Mouse (Mus musculus) intestine, embryonic 15.5 days (tissue): ENCODE measurements around the gene Elavl1. TPM values are rescaled to one million over a fixed set of nuclear protein-coding genes. Genes with fewer than 3 reads are reported as not detected.

ENCODE experiments used
- ATAC-seq: fragments of 200-750 bp; cut with Nextera tagmentation; 2 replicates; pipeline ENCODE4 v1.8.0; 2017; ENCODE audit warnings: moderate TSS enrichment, moderate library complexity
- H3K27ac ChIP-seq: fragments of 300-500 bp; sonication (generic); 2 replicates; pipeline ENCODE4 v1.5.1; 2015; ENCODE audit warnings: mild to moderate bottlenecking, inconsistent platforms
- H3K27me3 ChIP-seq: fragments of 300-500 bp; sonication (generic); replicated peaks from 2 replicates; pipeline ENCODE4 v1.6.1; 2015; ENCODE audit warnings: inconsistent platforms
- H3K36me3 ChIP-seq: fragments of 300-500 bp; sonication (generic); 2 replicates; pipeline ENCODE4 v1.6.1; 2015; ENCODE audit warnings: inconsistent platforms
- H3K4me1 ChIP-seq: fragments of 300-500 bp; sonication (generic); replicated peaks from 2 replicates; pipeline ENCODE4 v1.6.1; 2015; ENCODE audit warnings: inconsistent platforms
- H3K4me2 ChIP-seq: fragments of 300-500 bp; sonication (generic); replicated peaks from 2 replicates; pipeline ENCODE4 v1.6.1; 2015; ENCODE audit warnings: mild to moderate bottlenecking, inconsistent platforms
- H3K4me3 ChIP-seq: fragments of 300-500 bp; sonication (generic); replicated peaks from 2 replicates; pipeline ENCODE4 v1.5.1; 2015; ENCODE audit warnings: inconsistent platforms
- H3K9ac ChIP-seq: fragments of 300-500 bp; sonication (generic); 2 replicates; pipeline ENCODE4 v1.6.1; 2015; ENCODE audit warnings: inconsistent platforms
- H3K9me3 ChIP-seq: fragments of 300-500 bp; sonication (generic); 2 replicates; pipeline ENCODE4 v1.6.1; 2016; ENCODE audit warnings: inconsistent platforms
- WGBS: fragments of 180-500 bp; shearing (Covaris S2); methylation state at CpG from one replicate; pipeline ENCODE4 v1.1.7; 2015; 5-methylcytosine and 5-hydroxymethylcytosine counted together
- polyA plus RNA-seq: library from polyadenylated mRNA; unstranded; fragments of >200 nt; fragmentation: Nextera tagmentation; extraction: Ambion mirVana; gene quantifications from 2 replicates; pipeline ENCODE4 v1.2.1, GENCODE M21; 2015

Gene Elavl1
- polyA plus RNA-seq, 1 experiment from 2014 or later = 230 TPM

DNA sequence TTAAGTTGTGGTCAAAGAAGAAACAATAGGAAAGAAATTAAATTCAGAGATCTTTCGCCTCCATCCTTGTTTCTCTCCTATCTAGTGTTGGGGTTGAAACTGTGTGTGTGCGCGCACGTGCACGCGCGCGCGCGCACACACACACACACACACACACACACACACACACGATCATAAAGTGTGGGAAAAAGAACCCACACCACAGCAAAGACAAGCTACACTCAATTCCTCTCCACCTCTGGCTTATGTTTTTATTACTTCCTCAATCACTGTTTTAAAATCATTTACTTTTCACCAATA is 5.7 kb downstream of the Elavl1 start:
- Histone ChIP-seq H3K9ac (no peak overlapping the region), H3K36me3 (0 out of 2 replicates have a peak, but pooled peaks cover 4% of the 10 kb centered on the region), H3K9me3 (no peaks in the 10 kb centered on the region), H3K4me3 (no peak overlapping the region), H3K27ac (no peak overlapping the region), H3K4me2 (no peak overlapping the region), H3K27me3 (no peaks in the 10 kb centered on the region), H3K4me1 (peaks cover 25% of the 10 kb centered on the region)
- no peak for ATAC-seq
- WGBS = 94% methylated on average over 11 of the region's 11 CpGs

DNA sequence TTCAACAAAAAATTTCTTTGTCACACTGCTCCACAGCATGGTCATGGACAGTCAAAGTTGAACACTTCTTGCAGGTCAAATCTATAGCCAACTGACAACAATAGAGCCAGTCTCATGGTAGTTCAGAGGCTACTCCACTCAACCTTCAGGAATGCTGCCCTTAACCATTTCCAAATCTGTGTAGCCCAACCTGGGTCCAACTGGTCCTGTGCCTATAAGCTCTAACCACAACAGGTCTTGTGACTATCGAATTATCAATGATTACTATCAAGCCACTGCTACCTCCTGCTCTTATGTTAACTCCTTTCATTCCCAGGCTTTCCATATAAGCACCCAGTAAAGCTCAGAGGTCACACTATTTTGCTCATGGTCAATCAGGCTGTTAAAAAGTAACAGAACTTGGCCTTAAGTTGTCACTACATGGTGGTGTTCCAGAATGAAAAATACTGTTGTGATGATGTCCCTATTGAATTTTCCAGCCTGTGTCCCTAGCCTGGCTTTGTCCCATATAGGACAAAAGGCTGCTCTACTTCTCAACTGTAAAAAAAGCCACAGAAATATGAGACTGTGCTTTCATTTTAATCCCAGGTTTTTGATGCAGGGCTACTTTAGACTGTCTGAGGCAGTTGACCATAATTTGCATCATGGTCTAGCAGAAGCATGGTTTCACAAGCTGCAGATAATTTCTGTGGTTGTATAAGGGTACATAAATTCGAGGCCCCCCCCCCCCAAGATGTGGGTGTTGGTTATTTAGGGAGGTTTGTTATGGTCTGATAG is 6.2 kb downstream of the Elavl1 start:
- 77% methylated on average over 2 of the region's 2 CpGs for WGBS
- peaks cover 25% of the 10 kb centered on the region for H3K4me1 ChIP-seq
- no peak overlapping the region for H3K4me2 ChIP-seq
- H3K9me3 ChIP-seq = no peaks in the 10 kb centered on the region
- H3K36me3 ChIP-seq = 0 out of 2 replicates have a peak, but pooled peaks cover 4% of the 10 kb centered on the region
- ATAC-seq = no peak
- H3K4me3 ChIP-seq = no peak overlapping the region
- H3K27me3 ChIP-seq = no peaks in the 10 kb centered on the region
- no peak overlapping the region for H3K27ac ChIP-seq
- no peak overlapping the region for H3K9ac ChIP-seq

DNA sequence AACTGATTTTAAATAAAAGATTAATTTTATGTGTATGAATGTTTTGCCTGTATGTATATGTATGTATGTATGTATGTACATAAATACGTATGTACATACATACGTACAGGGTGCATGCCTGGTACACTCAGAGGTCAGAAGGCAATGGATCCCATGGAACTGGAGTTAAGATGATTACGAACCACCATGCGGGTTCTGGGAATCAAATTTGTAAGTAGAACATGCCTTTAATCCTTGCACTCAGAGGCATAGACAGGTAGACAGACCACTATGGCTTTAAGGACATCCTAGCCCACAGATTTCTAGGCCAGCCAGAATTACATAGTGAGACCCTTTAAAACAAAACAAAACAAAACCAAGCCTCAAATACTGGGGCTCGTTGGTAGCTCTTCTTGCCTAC is 7.1 kb downstream of the Elavl1 start:
- Histone ChIP-seq H3K4me1 (peaks cover 18% of the 10 kb centered on the region), H3K27me3 (no peaks in the 10 kb centered on the region), H3K4me3 (no peak overlapping the region), H3K4me2 (no peak overlapping the region), H3K9me3 (no peaks in the 10 kb centered on the region), H3K36me3 (0 out of 2 replicates have a peak, but pooled peaks cover 4% of the 10 kb centered on the region), H3K27ac (no peak overlapping the region), H3K9ac (no peak overlapping the region)
- ATAC-seq = no peak
- WGBS = 90% methylated on average over 5 of the region's 5 CpGs

DNA sequence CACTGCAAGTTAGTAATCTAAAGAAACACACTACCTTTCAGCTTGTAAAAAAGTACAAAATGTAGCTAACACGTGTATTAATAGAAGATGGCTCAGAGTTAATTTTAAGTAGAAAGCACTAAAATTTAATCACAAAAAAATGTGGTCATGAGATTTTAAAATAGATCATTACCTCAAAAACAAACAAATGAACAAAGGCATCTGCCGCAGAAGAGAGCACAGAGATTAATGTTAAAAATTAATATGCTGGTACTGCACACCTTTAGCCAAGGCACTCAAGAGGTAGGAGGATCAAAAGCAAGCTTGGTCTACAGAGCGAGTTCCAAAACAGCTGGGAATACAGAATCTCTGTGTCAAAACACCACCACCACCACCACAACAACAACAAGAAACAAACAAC is 10.4 kb downstream of the Elavl1 start:
- H3K36me3 ChIP-seq = peaks cover 11% of the 10 kb centered on the region; the same call in 1 of the 2 replicates
- no peak overlapping the region for H3K27ac ChIP-seq
- no peaks in the 10 kb centered on the region for H3K9me3 ChIP-seq
- H3K4me2 ChIP-seq = no peak overlapping the region
- WGBS = 82% methylated on average over 3 of the region's 3 CpGs
- H3K4me1 ChIP-seq = no peaks in the 10 kb centered on the region
- ATAC-seq = no peak
- H3K27me3 ChIP-seq = no peaks in the 10 kb centered on the region
- H3K4me3 ChIP-seq = no peak overlapping the region
- H3K9ac ChIP-seq = no peak overlapping the region

DNA sequence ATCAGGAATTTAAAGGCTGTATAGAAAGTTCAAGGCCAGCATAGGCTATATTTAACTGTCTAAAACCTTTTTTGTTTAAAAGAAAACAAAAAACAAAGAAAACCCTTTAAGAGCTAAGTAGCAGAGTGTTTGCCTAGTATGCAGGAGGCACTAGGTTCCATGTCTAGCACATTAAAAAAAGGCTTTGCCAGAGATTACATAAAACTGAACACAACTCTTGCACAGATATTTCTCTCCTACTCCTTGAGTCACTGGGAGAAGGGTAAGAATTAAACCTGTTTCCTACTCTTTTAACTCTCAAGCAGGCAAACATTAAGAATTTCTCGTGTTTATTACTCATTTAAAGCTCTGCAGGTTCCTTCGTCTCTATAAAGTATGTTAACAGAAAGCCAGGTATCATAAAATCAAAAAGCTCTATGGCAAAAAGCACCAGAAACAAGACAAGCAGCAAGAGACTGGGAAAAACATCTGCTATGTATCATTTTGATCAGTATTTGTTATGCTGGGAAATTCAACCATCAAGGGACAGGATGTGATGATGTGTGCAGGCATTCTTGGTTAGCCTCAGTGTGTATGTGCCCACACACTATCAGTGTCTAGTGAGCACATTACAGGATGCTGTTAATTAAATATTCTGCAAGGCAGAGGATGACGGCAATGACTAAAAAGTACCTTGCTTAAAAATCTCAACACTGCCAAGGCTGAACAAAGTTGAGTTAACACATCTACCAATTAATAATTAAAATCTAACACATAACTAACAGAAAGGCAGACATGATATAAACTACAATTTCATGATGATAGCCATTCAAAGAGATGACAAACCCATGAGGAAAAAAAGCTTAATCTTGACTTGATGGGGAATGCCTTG is 11.7 kb downstream of the Elavl1 start:
- 66% methylated on average over 3 of the region's 3 CpGs for whole genome bisulfite sequencing
- H3K27ac ChIP-seq = no peak overlapping the region
- H3K36me3 ChIP-seq = peaks cover 16% of the 10 kb centered on the region
- H3K9me3 ChIP-seq = no peaks in the 10 kb centered on the region
- ATAC-seq = no peak
- H3K4me3 ChIP-seq = no peak overlapping the region
- H3K4me1 ChIP-seq = no peaks in the 10 kb centered on the region
- no peak overlapping the region for H3K4me2 ChIP-seq
- no peak overlapping the region for H3K9ac ChIP-seq
- no peaks in the 10 kb centered on the region for H3K27me3 ChIP-seq

DNA sequence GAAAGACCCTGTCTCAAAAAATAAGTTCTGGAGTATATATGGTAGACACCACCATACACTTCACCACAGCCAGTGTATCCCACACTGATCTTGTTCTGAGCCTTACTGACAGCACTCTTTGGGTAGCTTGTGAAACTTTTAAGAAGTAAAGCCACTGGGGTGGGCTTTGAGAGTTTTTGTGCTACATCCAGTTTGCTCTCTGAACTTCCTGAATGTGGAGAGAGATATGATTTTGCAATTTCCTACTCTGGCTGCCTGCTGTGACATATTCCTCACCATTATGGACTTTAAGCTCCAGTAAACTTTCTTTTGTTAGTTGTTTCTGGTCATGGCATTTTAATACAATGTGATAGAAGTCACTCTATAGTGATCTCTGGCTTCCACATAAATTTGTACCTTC is 13.1 kb downstream of the Elavl1 start:
- Histone ChIP-seq H3K9ac (no peak overlapping the region), H3K4me1 (no peaks in the 10 kb centered on the region), H3K27ac (no peak overlapping the region), H3K4me2 (no peak overlapping the region), H3K27me3 (no peaks in the 10 kb centered on the region), H3K36me3 (peaks cover 20% of the 10 kb centered on the region), H3K9me3 (no peaks in the 10 kb centered on the region), H3K4me3 (no peak overlapping the region)
- ATAC-seq = no peak

DNA sequence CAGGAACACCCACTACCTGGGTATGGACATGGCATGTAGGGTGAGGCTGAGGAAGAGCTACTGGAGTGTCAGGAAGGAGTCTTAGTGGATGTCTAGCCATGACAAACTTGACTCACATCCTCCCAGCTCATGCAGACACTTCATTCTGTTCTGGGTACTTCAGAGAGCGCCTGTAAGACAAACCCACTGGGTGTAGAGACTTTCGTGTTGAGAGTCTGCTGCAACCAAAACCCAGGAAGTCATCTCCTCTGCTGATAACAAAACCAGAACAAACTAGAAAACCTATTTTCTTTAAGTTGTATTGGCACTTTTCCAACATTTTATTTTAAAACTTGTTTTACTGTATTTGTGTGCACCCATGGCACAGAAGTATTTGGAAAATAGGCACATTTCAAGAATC is 19.4 kb downstream of the Elavl1 start:
- Histone ChIP-seq H3K4me1 (no peaks in the 10 kb centered on the region), H3K27me3 (no peaks in the 10 kb centered on the region), H3K27ac (no peak overlapping the region), H3K4me2 (no peak overlapping the region), H3K36me3 (peaks cover 38% of the 10 kb centered on the region), H3K9me3 (no peaks in the 10 kb centered on the region), H3K9ac (no peak overlapping the region), H3K4me3 (no peak overlapping the region)
- ATAC-seq = no peak
- 89% methylated on average over 2 of the region's 2 CpGs for WGBS

DNA sequence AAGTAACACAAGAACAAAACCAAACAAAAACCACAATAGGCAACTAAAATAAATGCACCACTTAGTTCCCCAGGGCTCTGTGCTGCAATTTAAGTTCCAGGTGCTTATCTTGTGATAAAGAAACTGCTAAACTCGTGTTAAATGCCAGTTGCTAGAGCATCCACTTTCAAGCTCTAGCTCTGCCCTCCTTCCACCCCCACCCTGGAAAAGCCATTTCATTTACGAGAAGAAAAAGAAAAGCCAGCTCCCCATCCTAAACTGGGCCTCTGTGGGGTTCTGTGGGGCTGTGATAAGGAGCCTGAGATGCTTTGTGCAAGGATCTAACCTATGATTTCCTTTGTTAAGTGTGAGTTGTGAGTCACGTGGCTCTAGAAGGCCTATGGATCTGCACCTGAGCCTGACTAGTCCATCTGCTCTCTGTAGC is 21.1 kb downstream of the Elavl1 start:
- no peak for ATAC-seq
- Histone ChIP-seq H3K4me3 (no peak overlapping the region), H3K36me3 (peaks cover 42% of the 10 kb centered on the region), H3K9ac (no peak overlapping the region), H3K4me1 (no peaks in the 10 kb centered on the region), H3K27ac (no peak overlapping the region), H3K9me3 (no peaks in the 10 kb centered on the region), H3K4me2 (no peak overlapping the region), H3K27me3 (no peaks in the 10 kb centered on the region)
- WGBS = 74% methylated on average over 3 of the region's 3 CpGs

DNA sequence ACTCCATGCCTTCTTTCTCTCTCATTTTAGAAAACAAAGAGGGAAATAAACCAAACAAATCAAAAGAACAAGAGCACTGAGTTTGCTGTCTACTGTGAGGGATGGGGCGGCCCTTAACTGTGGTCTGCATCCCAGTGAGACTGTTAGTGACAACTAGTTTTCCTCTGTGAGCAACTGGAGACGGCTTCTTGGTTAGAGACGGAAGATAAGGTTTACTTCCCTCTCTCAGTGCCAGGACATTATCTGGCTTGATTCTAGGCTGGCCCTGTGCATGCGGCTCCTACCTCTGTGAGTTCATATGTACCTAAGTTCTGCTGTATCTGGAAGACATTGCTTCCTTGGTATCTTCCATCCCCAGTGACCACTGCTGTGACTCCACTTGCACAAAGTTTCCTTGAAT is 27.4 kb downstream of the Elavl1 start:
- Histone ChIP-seq H3K27ac (no peak overlapping the region), H3K36me3 (peaks cover 38% of the 10 kb centered on the region), H3K9ac (no peak overlapping the region), H3K9me3 (no peaks in the 10 kb centered on the region), H3K4me3 (no peak overlapping the region), H3K4me1 (no peaks in the 10 kb centered on the region), H3K4me2 (no peak overlapping the region), H3K27me3 (no peaks in the 10 kb centered on the region)
- no peak for ATAC-seq
- WGBS = 86% methylated on average over 4 of the region's 4 CpGs

DNA sequence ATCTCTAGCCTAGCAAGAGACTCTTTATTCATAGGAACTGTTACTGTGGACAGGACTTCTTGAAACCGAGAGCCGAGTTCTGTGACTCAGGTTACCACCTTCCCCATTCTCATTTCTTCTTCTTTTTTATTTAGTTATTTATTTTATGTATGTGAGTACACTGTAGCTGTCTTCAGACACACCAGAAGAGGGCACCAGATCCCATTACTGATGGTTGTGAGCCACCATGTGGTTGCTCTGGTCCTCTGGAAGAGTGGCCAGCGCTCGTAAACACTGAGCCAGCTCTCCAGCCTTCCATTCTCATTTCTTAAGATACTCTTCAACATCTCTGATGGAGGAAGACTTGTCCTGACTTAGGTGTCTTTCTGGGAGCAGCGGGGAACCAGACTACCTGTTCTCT is 32.5 kb downstream of the Elavl1 start:
- no peak overlapping the region for H3K9ac ChIP-seq
- H3K4me1 ChIP-seq = no peaks in the 10 kb centered on the region
- H3K4me2 ChIP-seq = no peak overlapping the region
- ATAC-seq = no peak
- H3K27ac ChIP-seq = no peak overlapping the region
- peaks cover 17% of the 10 kb centered on the region for H3K36me3 ChIP-seq
- H3K27me3 ChIP-seq = no peaks in the 10 kb centered on the region
- WGBS = 91% methylated on average over 5 of the region's 5 CpGs
- H3K9me3 ChIP-seq = no peaks in the 10 kb centered on the region
- H3K4me3 ChIP-seq = no peak overlapping the region

DNA sequence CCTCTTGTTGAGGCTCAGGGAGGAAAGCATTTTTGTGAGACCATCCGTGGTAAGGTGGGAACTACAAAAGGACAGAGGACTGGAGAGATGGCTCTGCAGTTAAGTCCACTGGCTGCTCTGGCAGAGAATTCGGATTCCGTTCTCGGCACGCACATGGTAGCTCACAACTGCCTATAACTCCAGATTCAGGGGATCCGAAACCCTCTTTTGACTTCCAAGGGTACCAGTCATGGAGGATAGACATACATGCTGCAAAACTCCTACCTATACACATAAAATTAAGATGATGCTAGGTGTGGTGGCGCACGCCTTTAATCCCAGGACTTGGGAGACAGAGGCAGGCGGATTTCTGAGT is 49.1 kb downstream of the Elavl1 start:
- peak overlapping the region; percentile 48 for H3K9ac ChIP-seq
- peaks cover 7% of the 10 kb centered on the region; the same call in 1 of the 2 replicates for H3K4me1 ChIP-seq
- no peaks in the 10 kb centered on the region for H3K9me3 ChIP-seq
- H3K27me3 ChIP-seq = no peaks in the 10 kb centered on the region
- peak overlapping the region; percentile 13; the same call in 1 of the 2 replicates for H3K27ac ChIP-seq
- peaks cover 16% of the 10 kb centered on the region; the same call in 1 of the 2 replicates for H3K36me3 ChIP-seq
- 25% methylated on average over 9 of the region's 9 CpGs for WGBS
- peak overlapping the region; percentile 75 for H3K4me2 ChIP-seq
- H3K4me3 ChIP-seq = peak overlapping the region; percentile 68
- peak; percentile 64; the same call in 1 of the 2 replicates for ATAC-seq

DNA sequence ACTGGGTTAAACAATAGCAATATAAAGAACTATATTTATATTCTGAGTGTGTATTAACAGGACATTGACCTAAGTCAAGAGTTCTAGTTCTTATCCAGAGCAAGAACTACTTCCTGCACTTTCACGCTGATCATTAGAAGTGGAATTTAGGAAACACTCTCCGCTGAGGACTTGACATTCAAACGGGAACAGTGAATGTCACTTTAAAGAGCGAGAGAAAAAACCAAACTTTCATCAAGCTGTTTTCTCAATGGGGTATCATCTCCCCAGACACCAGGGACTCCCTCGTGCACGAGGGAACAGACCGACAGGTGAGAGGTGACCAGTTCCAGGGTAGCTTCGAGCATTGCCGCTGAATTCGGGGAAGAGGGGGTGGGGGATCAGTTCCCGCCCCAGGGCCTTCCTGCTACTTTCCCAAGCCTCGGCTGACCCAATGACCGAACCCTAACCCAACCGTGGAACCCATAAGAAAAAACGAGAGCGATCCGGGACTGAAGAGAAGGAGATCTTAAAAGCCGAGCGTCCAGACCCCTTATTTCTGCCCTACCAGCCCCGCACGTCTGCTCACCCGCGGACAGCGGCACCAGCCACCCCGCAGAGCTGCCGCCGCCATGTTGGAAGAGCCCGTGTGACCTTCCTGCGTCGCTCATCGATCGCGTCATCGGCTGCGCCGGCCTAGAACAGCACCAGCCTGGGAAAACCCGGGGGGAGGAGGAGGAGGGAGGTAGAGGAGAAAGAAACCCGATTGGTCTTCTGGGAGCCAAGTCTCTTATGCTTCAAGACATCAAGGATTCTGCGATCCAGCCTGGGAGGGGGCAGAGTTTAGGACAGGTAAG is 49.7 kb downstream of the Elavl1 start, which contains the start of gene Timm44:
TSS of gene Timm44 (minus strand) at position 639 of the 836 bp plus-strand sequence.
- peak within 1 kb of the TSS; percentile 67 for H3K9ac ChIP-seq
- ATAC-seq = peak; percentile 99

More for the DNA sequence above, 49.7 kb downstream of the Elavl1 start, which contains the start of gene Timm44:
- H3K4me2 ChIP-seq = peak within 1 kb of the TSS; percentile 75
- H3K9me3 ChIP-seq = no peaks in the 10 kb centered on the region
- H3K36me3 ChIP-seq = peaks cover 16% of the 10 kb centered on the region; the same call in 1 of the 2 replicates
- under 1% methylated on average over 39 of the region's 39 CpGs for WGBS
- H3K27ac ChIP-seq = peak within 1 kb of the TSS; percentile 13; the same call in 1 of the 2 replicates
- peak within 1 kb of the TSS; percentile 68 for H3K4me3 ChIP-seq
- H3K4me1 ChIP-seq = peaks cover 7% of the 10 kb centered on the region; the same call in 1 of the 2 replicates
- no peaks in the 10 kb centered on the region for H3K27me3 ChIP-seq
